Mouse (Mus musculus): ENCODE measurements around the gene Lpp. TPM values are rescaled to one million over a fixed set of nuclear protein-coding genes. Genes with fewer than 3 reads are reported as not detected.

Lpp gene
- polyA plus RNA-seq, 1 experiment from 2014 or later: 79.2 TPM

- H3K36me3 ChIP-seq (ENCODE audit: control insufficient read depth, insufficient read depth, low read length): no peaks in the 10 kb centered on the region
- 79% methylated on average over 4 of the region's 4 CpGs for WGBS
- no peak for DNase-seq (ENCODE audit: low spot score)
- H3K4me2 ChIP-seq (ENCODE audit: low read length): no peak overlapping the region
- H3K9ac ChIP-seq (ENCODE audit: low read length): no peak overlapping the region
- no peak overlapping the region for H3K4me3 ChIP-seq (ENCODE audit: low read depth, low read length)
- H3K4me1 ChIP-seq (replicated peaks; ENCODE audit: control insufficient read depth, insufficient read depth, low read length): no peaks in the 10 kb centered on the region
- H3K27ac ChIP-seq (ENCODE audit: low read depth): no peak overlapping the region
- no peaks in the 10 kb centered on the region for H3K27me3 ChIP-seq (replicated peaks; ENCODE audit: control insufficient read depth, insufficient read depth, low read length)
- H3K9me3 ChIP-seq (ENCODE audit: control insufficient read depth, low read length): no peaks in the 10 kb centered on the region
- no peak for ATAC-seq (replicated peaks; ENCODE audit: low FRiP score, low TSS enrichment, low read depth)
These were observed 436.6 kb downstream of the Lpp start for GRCm38 (mm10) chr16:24829860-24830259.

GRCm38 (mm10) chr16:24830939-24831338 lies 437.6 kb downstream of the Lpp start:
- Histone ChIP-seq H3K4me1 (replicated peaks; ENCODE audit: control insufficient read depth, insufficient read depth, low read length) (no peaks in the 10 kb centered on the region), H3K4me2 (ENCODE audit: low read length) (no peak overlapping the region), H3K4me3 (ENCODE audit: low read depth, low read length) (no peak overlapping the region), H3K9me3 (ENCODE audit: control insufficient read depth, low read length) (no peaks in the 10 kb centered on the region), H3K27me3 (replicated peaks; ENCODE audit: control insufficient read depth, insufficient read depth, low read length) (no peaks in the 10 kb centered on the region), H3K36me3 (ENCODE audit: control insufficient read depth, insufficient read depth, low read length) (no peaks in the 10 kb centered on the region), H3K27ac (ENCODE audit: low read depth) (no peak overlapping the region), H3K9ac (ENCODE audit: low read length) (no peak overlapping the region)
- ATAC-seq (replicated peaks; ENCODE audit: low FRiP score, low TSS enrichment, low read depth) (no peak), DNase-seq (ENCODE audit: low spot score) (no peak)
- 35% methylated on average over 7 of the region's 7 CpGs for WGBS

GRCm38 (mm10) chr16:24833221-24833620 lies 439.9 kb downstream of the Lpp start:
- H3K4me2 ChIP-seq (ENCODE audit: low read length): no peak overlapping the region
- no peak overlapping the region for H3K4me3 ChIP-seq (ENCODE audit: low read depth, low read length)
- 68% methylated on average over 8 of the region's 8 CpGs for WGBS
- DNase-seq (ENCODE audit: low spot score) (no peak), ATAC-seq (replicated peaks; ENCODE audit: low FRiP score, low TSS enrichment, low read depth) (no peak)
- no peaks in the 10 kb centered on the region for H3K9me3 ChIP-seq (ENCODE audit: control insufficient read depth, low read length)
- H3K27ac ChIP-seq (ENCODE audit: low read depth): no peak overlapping the region
- no peaks in the 10 kb centered on the region for H3K36me3 ChIP-seq (ENCODE audit: control insufficient read depth, insufficient read depth, low read length)
- H3K9ac ChIP-seq (ENCODE audit: low read length): no peak overlapping the region
- H3K4me1 ChIP-seq (replicated peaks; ENCODE audit: control insufficient read depth, insufficient read depth, low read length): no peaks in the 10 kb centered on the region
- no peaks in the 10 kb centered on the region for H3K27me3 ChIP-seq (replicated peaks; ENCODE audit: control insufficient read depth, insufficient read depth, low read length)

GRCm38 (mm10) chr16:24834536-24834935 lies 441.2 kb downstream of the Lpp start:
- no peak overlapping the region for H3K4me2 ChIP-seq (ENCODE audit: low read length)
- H3K27me3 ChIP-seq (replicated peaks; ENCODE audit: control insufficient read depth, insufficient read depth, low read length): no peaks in the 10 kb centered on the region
- 73% methylated on average over 9 of the region's 9 CpGs for WGBS
- H3K9ac ChIP-seq (ENCODE audit: low read length): no peak overlapping the region
- no peaks in the 10 kb centered on the region for H3K4me1 ChIP-seq (replicated peaks; ENCODE audit: control insufficient read depth, insufficient read depth, low read length)
- ATAC-seq (replicated peaks; ENCODE audit: low FRiP score, low TSS enrichment, low read depth) (no peak), DNase-seq (ENCODE audit: low spot score) (no peak)
- no peak overlapping the region for H3K4me3 ChIP-seq (ENCODE audit: low read depth, low read length)
- no peaks in the 10 kb centered on the region for H3K36me3 ChIP-seq (ENCODE audit: control insufficient read depth, insufficient read depth, low read length)
- H3K27ac ChIP-seq (ENCODE audit: low read depth): no peak overlapping the region
- no peaks in the 10 kb centered on the region for H3K9me3 ChIP-seq (ENCODE audit: control insufficient read depth, low read length)

GRCm38 (mm10) chr16:24836550-24836949 lies 443.2 kb downstream of the Lpp start:
- H3K27me3 ChIP-seq (replicated peaks; ENCODE audit: control insufficient read depth, insufficient read depth, low read length): no peaks in the 10 kb centered on the region
- DNase-seq (ENCODE audit: low spot score) (no peak), ATAC-seq (replicated peaks; ENCODE audit: low FRiP score, low TSS enrichment, low read depth) (no peak)
- no peaks in the 10 kb centered on the region for H3K36me3 ChIP-seq (ENCODE audit: control insufficient read depth, insufficient read depth, low read length)
- H3K4me2 ChIP-seq (ENCODE audit: low read length): no peak overlapping the region
- no peak overlapping the region for H3K4me3 ChIP-seq (ENCODE audit: low read depth, low read length)
- no peaks in the 10 kb centered on the region for H3K4me1 ChIP-seq (replicated peaks; ENCODE audit: control insufficient read depth, insufficient read depth, low read length)
- no peaks in the 10 kb centered on the region for H3K9me3 ChIP-seq (ENCODE audit: control insufficient read depth, low read length)
- no peak overlapping the region for H3K27ac ChIP-seq (ENCODE audit: low read depth)
- H3K9ac ChIP-seq (ENCODE audit: low read length): no peak overlapping the region
- WGBS: 90% methylated on average over 5 of the region's 5 CpGs

- H3K9me3 ChIP-seq (ENCODE audit: control insufficient read depth, low read length): no peaks in the 10 kb centered on the region
- H3K27ac ChIP-seq (ENCODE audit: low read depth): no peak overlapping the region
- H3K4me1 ChIP-seq (replicated peaks; ENCODE audit: control insufficient read depth, insufficient read depth, low read length): no peaks in the 10 kb centered on the region
- H3K27me3 ChIP-seq (replicated peaks; ENCODE audit: control insufficient read depth, insufficient read depth, low read length): no peaks in the 10 kb centered on the region
- H3K9ac ChIP-seq (ENCODE audit: low read length): no peak overlapping the region
- DNase-seq (ENCODE audit: low spot score) (no peak), ATAC-seq (replicated peaks; ENCODE audit: low FRiP score, low TSS enrichment, low read depth) (no peak)
- 81% methylated on average over 1 of the region's 1 CpGs for WGBS
- H3K36me3 ChIP-seq (ENCODE audit: control insufficient read depth, insufficient read depth, low read length): no peaks in the 10 kb centered on the region
- H3K4me3 ChIP-seq (ENCODE audit: low read depth, low read length): no peak overlapping the region
- no peak overlapping the region for H3K4me2 ChIP-seq (ENCODE audit: low read length)
These were observed 445.7 kb downstream of the Lpp start for GRCm38 (mm10) chr16:24839018-24839417.

- Histone ChIP-seq H3K4me1 (replicated peaks; ENCODE audit: control insufficient read depth, insufficient read depth, low read length) (no peaks in the 10 kb centered on the region), H3K9me3 (ENCODE audit: control insufficient read depth, low read length) (no peaks in the 10 kb centered on the region), H3K27me3 (replicated peaks; ENCODE audit: control insufficient read depth, insufficient read depth, low read length) (no peaks in the 10 kb centered on the region), H3K36me3 (ENCODE audit: control insufficient read depth, insufficient read depth, low read length) (no peaks in the 10 kb centered on the region), H3K27ac (ENCODE audit: low read depth) (no peak overlapping the region), H3K4me3 (ENCODE audit: low read depth, low read length) (no peak overlapping the region), H3K9ac (ENCODE audit: low read length) (no peak overlapping the region), H3K4me2 (ENCODE audit: low read length) (no peak overlapping the region)
- WGBS: 86% methylated on average over 5 of the region's 5 CpGs
- DNase-seq (ENCODE audit: low spot score) (no peak), ATAC-seq (replicated peaks; ENCODE audit: low FRiP score, low TSS enrichment, low read depth) (no peak)
These were observed 446.8 kb downstream of the Lpp start for GRCm38 (mm10) chr16:24840073-24840472.

- Histone ChIP-seq H3K9ac (ENCODE audit: low read length) (no peak overlapping the region), H3K9me3 (ENCODE audit: control insufficient read depth, low read length) (no peaks in the 10 kb centered on the region), H3K4me2 (ENCODE audit: low read length) (no peak overlapping the region), H3K4me3 (ENCODE audit: low read depth, low read length) (no peak overlapping the region), H3K36me3 (ENCODE audit: control insufficient read depth, insufficient read depth, low read length) (peaks cover 4% of the 10 kb centered on the region; the same call in 1 of the 2 replicates), H3K4me1 (replicated peaks; ENCODE audit: control insufficient read depth, insufficient read depth, low read length) (no peaks in the 10 kb centered on the region), H3K27ac (ENCODE audit: low read depth) (no peak overlapping the region), H3K27me3 (replicated peaks; ENCODE audit: control insufficient read depth, insufficient read depth, low read length) (no peaks in the 10 kb centered on the region)
- DNase-seq (ENCODE audit: low spot score) (no peak), ATAC-seq (replicated peaks; ENCODE audit: low FRiP score, low TSS enrichment, low read depth) (no peak)
- WGBS: 84% methylated on average over 1 of the region's 1 CpGs
These were observed 452.8 kb downstream of the Lpp start for GRCm38 (mm10) chr16:24846141-24846540.

- Histone ChIP-seq H3K36me3 (ENCODE audit: control insufficient read depth, insufficient read depth, low read length) (no peaks in the 10 kb centered on the region), H3K4me2 (ENCODE audit: low read length) (no peak overlapping the region), H3K4me1 (replicated peaks; ENCODE audit: control insufficient read depth, insufficient read depth, low read length) (no peaks in the 10 kb centered on the region), H3K27me3 (replicated peaks; ENCODE audit: control insufficient read depth, insufficient read depth, low read length) (no peaks in the 10 kb centered on the region), H3K9ac (ENCODE audit: low read length) (no peak overlapping the region), H3K27ac (ENCODE audit: low read depth) (no peak overlapping the region), H3K9me3 (ENCODE audit: control insufficient read depth, low read length) (no peaks in the 10 kb centered on the region), H3K4me3 (ENCODE audit: low read depth, low read length) (no peak overlapping the region)
- ATAC-seq (replicated peaks; ENCODE audit: low FRiP score, low TSS enrichment, low read depth): no peak
- 87% methylated on average over 9 of the region's 9 CpGs for WGBS
- no peak for DNase-seq (ENCODE audit: low spot score)
These were observed 466.3 kb downstream of the Lpp start for GRCm38 (mm10) chr16:24859509-24860140.

All from intestine, embryonic 14.5 days (tissue).